ENCODE assay signal across 14 mouse cellular contexts in genomic region chr2:120098781-120099202, GRCm38 (mm10). TPM values are rescaled to one million over a fixed set of nuclear protein-coding genes. Genes with fewer than 3 reads are reported as not detected.
DNase-seq lines count a peak whose midpoint lies in the region; ATAC-seq and TF ChIP-seq lines count a peak whose summit lies in the region.
"Had no signal": no experiment of that assay in that cellular context is flagged by ENCODE, and none has a peak within 500 bp of the region (broad histone marks: within the 10 kb centered on the region; RNA-seq: fewer than 3 reads in every experiment).

No protein-coding gene starts in this region.

- peak; percentile 51 for ATAC-seq in intestine, embryonic 16.5 days
- ATAC-seq: Patski had no signal

- H3K27me3 ChIP-seq in spleen, adult 2 months (ENCODE audit: control insufficient read depth, insufficient read depth, low read length) = no peaks in the 10 kb centered on the region
- H3K27me3 ChIP-seq in intestine, embryonic 16.5 days (replicated peaks; ENCODE audit: control insufficient read depth, insufficient read depth, low read length) = no peaks in the 10 kb centered on the region
- H3K27me3 ChIP-seq in midbrain, embryonic 10.5 days (ENCODE audit: low read depth, poor library complexity, severe bottlenecking) = no peaks in the 10 kb centered on the region
- H3K27me3 ChIP-seq: neural tube, embryonic 12.5 days; Patski had no signal

- H3K9me3 ChIP-seq in intestine, embryonic 16.5 days (ENCODE audit: control insufficient read depth, low read length) = no peaks in the 10 kb centered on the region
- H3K9me3 ChIP-seq in midbrain, embryonic 10.5 days (replicated peaks) = no peaks in the 10 kb centered on the region
- H3K9me3 ChIP-seq: neural tube, embryonic 12.5 days had no signal

- no peak for TF ChIP-seq CTCF in gastrocnemius, adult 2 months (IDR thresholded peaks at IDR 0.05)
- no peak for TF ChIP-seq CTCF in spleen, adult 2 months (IDR thresholded peaks at IDR 0.05; ENCODE audit: extremely low read depth, insufficient read depth, insufficient read length, insufficient replicate concordance)

- H3K27ac ChIP-seq in gastrocnemius, adult 2 months = peak overlapping the region; percentile 91
- H3K27ac ChIP-seq in spleen, adult 2 months (ENCODE audit: insufficient read depth, low read length) = 0 out of 2 replicates have a peak overlapping the region, but pooled peaks have one; percentile 0
- H3K27ac ChIP-seq in intestine, embryonic 16.5 days (ENCODE audit: low read length) = peak overlapping the region; percentile 57
- no peak overlapping the region for H3K27ac ChIP-seq in midbrain, embryonic 10.5 days (replicated peaks)
- H3K27ac ChIP-seq: hindbrain, embryonic 14.5 days; neural tube, embryonic 12.5 days had no signal

- TF ChIP-seq POLR2A in spleen, adult 2 months (IDR thresholded peaks at IDR 0.05; ENCODE audit: low read depth, low read length) = no peak

- peak overlapping the region; percentile 40 for H3K4me3 ChIP-seq in gastrocnemius, adult 2 months
- H3K4me3 ChIP-seq in spleen, adult 2 months (ENCODE audit: extremely low read depth, insufficient read depth, insufficient read length) = no peak overlapping the region
- H3K4me3 ChIP-seq in intestine, embryonic 16.5 days (ENCODE audit: low read length) = no peak overlapping the region
- H3K4me3 ChIP-seq in midbrain, embryonic 10.5 days = no peak overlapping the region
- H3K4me3 ChIP-seq: neural tube, embryonic 12.5 days had no signal

- H3K4me2 ChIP-seq in intestine, embryonic 16.5 days (ENCODE audit: low read depth, low read length) = no peak overlapping the region
- H3K4me2 ChIP-seq: hindbrain, embryonic 14.5 days; neural tube, embryonic 12.5 days had no signal

- intact Hi-C loops in gastrocnemius, adult 2 months (cut with DNase I) = no loop called here

- H3K36me3 ChIP-seq in spleen, adult 2 months (ENCODE audit: control insufficient read depth, insufficient read depth, low read length) = peaks cover 9% of the 10 kb centered on the region
- H3K36me3 ChIP-seq in intestine, embryonic 16.5 days (ENCODE audit: control insufficient read depth, insufficient read depth, low read length) = no peaks in the 10 kb centered on the region; the same call in 1 of the 2 replicates
- H3K36me3 ChIP-seq in midbrain, embryonic 10.5 days = peaks cover 8% of the 10 kb centered on the region; the same call in 1 of the 2 replicates
- H3K36me3 ChIP-seq: neural tube, embryonic 12.5 days had no signal

- 84% methylated on average over 8 of the region's 8 CpGs for WGBS in spleen, adult 2 months
- WGBS in intestine, embryonic 16.5 days = 47% methylated on average over 8 of the region's 8 CpGs
- 79% methylated on average over 8 of the region's 8 CpGs for WGBS in midbrain, embryonic 10.5 days

- DNase-seq in gastrocnemius, adult 2 months = no peak
- no peak for DNase-seq in gastrocnemius, postnatal 10 days
- no peak for DNase-seq in spleen, adult 2 months (ENCODE audit: low read depth in 1 of 2, low spot score in 2 of 2)
- DNase-seq in spleen, postnatal 4 days (ENCODE audit: low spot score in 2 of 2) = no peak
- DNase-seq in cerebellum, postnatal 36 days = no peak
- no peak for DNase-seq in midbrain, embryonic 10.5 days (ENCODE audit: low spot score)
- DNase-seq in kidney, adult 11 months = no peak
- DNase-seq: adrenal gland, postnatal 25 days; cerebellum, adult 2 months; kidney, postnatal 4 days had no signal

- H3K4me1 ChIP-seq in spleen, adult 2 months (ENCODE audit: control insufficient read depth, insufficient read depth, insufficient read length) = peaks cover 21% of the 10 kb centered on the region; the same call in 1 of the 2 replicates
- H3K4me1 ChIP-seq in intestine, embryonic 16.5 days (ENCODE audit: control insufficient read depth, insufficient read depth, low read length) = peaks cover 10% of the 10 kb centered on the region; the same call in 1 of the 2 replicates
- H3K4me1 ChIP-seq in midbrain, embryonic 10.5 days = no peaks in the 10 kb centered on the region
- H3K4me1 ChIP-seq: neural tube, embryonic 12.5 days had no signal

- no peak overlapping the region for H3K9ac ChIP-seq in intestine, embryonic 16.5 days (ENCODE audit: low read depth, low read length)
- H3K9ac ChIP-seq: hindbrain, embryonic 14.5 days; neural tube, embryonic 12.5 days had no signal

RNA-seq across cellular contexts. Expression of gene Ehd4, which starts 55.6 kb away (rescaled TPM):
- 10 to 100 TPM; 19.5 to 31.7 TPM for total RNA-seq in gastrocnemius, adult 2 months (2021)
- 100 to 1,000 TPM; 130 to 134 TPM for total RNA-seq in gastrocnemius, postnatal 10 days (2021)
- polyA plus RNA-seq in spleen, adult 2 months (2012; rRNA removed) = 32.0 and 35.4 TPM in 2 replicates
- 46.0 and 51.7 TPM in 2 replicates for polyA plus RNA-seq in intestine, embryonic 16.5 days (2015; fragmentation: Nextera tagmentation; extraction: Ambion mirVana)
- 26.6 and 35.9 TPM in 2 replicates for polyA plus RNA-seq in midbrain, embryonic 10.5 days (2016; fragmentation: Nextera tagmentation; extraction: Ambion mirVana)
